Mouse (Mus musculus) kidney, adult 2 months (tissue): ENCODE data around the gene Katnb1.

Source experiments
- CTCF ChIP-seq: fragments of 200-500 bp; conservative IDR thresholded peaks from 2 replicates; pipeline ENCODE4 v1.5.1; 2011; ENCODE audit warnings: low read depth, mild to moderate bottlenecking, control low read depth, low read length, moderate library complexity, mixed read lengths; ENCODE audit not compliant: insufficient read depth, insufficient read length
- POLR2A ChIP-seq: fragments of 200-500 bp; IDR thresholded peaks from one replicate; pipeline ENCODE4 v1.6.1; 2011; ENCODE audit warnings: low read depth, low read length, control low read depth

- TF ChIP-seq CTCF (no peak), POLR2A (no peak)
These were observed 46.7 kb downstream of the Katnb1 start for GRCm38 (mm10) chr8:95127658-95128057.
